Mouse (Mus musculus): Measurements from ENCODE around the gene Fshr. TPM values are rescaled to one million over a fixed set of nuclear protein-coding genes. Genes with fewer than 3 reads are reported as not detected.

Fshr gene
- polyA plus RNA-seq, 1 experiment from 2014 or later: not detected

- WGBS: 4% methylated on average over 4 of the region's 4 CpGs
- Histone ChIP-seq H3K4me3 (ENCODE audit: low read depth, low read length) (no peak overlapping the region), H3K9me3 (ENCODE audit: control insufficient read depth, low read length) (no peaks in the 10 kb centered on the region)
Measured at GRCm38 (mm10) chr17:88938153-88938681, 262.3 kb downstream of the Fshr start.

GRCm38 (mm10) chr17:88937341-88938152, 262.9 kb downstream of the Fshr start:
- DNase-seq (ENCODE audit: low spot score, missing footprints): peak; percentile 96
- Histone ChIP-seq H3K4me3 (ENCODE audit: low read depth, low read length) (no peak overlapping the region), H3K27ac (ENCODE audit: low read depth, low read length) (peak overlapping the region; percentile 72), H3K4me1 (ENCODE audit: control insufficient read depth, insufficient read depth, low read length) (peaks cover 24% of the 10 kb centered on the region), H3K9ac (ENCODE audit: low read length) (no peak overlapping the region; the same call in 1 of the 2 replicates), H3K4me2 (peak overlapping the region; percentile 17), H3K27me3 (ENCODE audit: control insufficient read depth, insufficient read depth, low read length) (no peaks in the 10 kb centered on the region), H3K36me3 (ENCODE audit: control insufficient read depth, insufficient read depth, low read length) (no peaks in the 10 kb centered on the region), H3K9me3 (ENCODE audit: control insufficient read depth, low read length) (no peaks in the 10 kb centered on the region)
- 3% methylated on average over 7 of the region's 7 CpGs for WGBS
- peak; percentile 98 for ATAC-seq (ENCODE audit: low FRiP score)

More at GRCm38 (mm10) chr17:88938153-88938681, 262.3 kb downstream of the Fshr start:
- ATAC-seq (ENCODE audit: low FRiP score) (peak; percentile 88), DNase-seq (ENCODE audit: low spot score, missing footprints) (peak; percentile 91)
- no peaks in the 10 kb centered on the region for H3K27me3 ChIP-seq (ENCODE audit: control insufficient read depth, insufficient read depth, low read length)
- no peak overlapping the region; the same call in 1 of the 2 replicates for H3K4me2 ChIP-seq
- no peak overlapping the region for H3K9ac ChIP-seq (ENCODE audit: low read length)
- no peaks in the 10 kb centered on the region for H3K36me3 ChIP-seq (ENCODE audit: control insufficient read depth, insufficient read depth, low read length)
- peak overlapping the region; percentile 72 for H3K27ac ChIP-seq (ENCODE audit: low read depth, low read length)
- peaks cover 24% of the 10 kb centered on the region for H3K4me1 ChIP-seq (ENCODE audit: control insufficient read depth, insufficient read depth, low read length)

DNA sequence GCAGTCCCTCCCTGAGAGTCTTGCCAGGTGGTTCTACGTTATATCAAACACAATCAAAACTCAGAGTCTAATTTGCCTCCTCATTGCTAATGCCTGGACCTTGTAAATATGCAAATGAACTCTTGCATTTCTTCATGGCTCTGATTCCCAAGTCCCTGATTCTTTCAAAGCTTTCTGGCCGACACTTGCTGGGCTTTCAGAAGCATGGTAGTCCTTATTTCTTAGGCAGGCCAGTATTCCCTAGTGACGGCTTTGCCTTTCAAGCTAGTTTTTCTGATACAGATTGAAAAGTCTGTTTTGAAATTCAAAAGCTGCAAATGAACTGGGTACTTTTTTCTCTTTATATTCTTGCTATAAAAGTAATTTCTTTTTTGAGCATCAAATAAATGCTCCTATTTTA, 263.5 kb downstream of the Fshr start:
- H3K4me3 ChIP-seq (ENCODE audit: low read depth, low read length): no peak overlapping the region
- no peak overlapping the region for H3K4me2 ChIP-seq
- H3K9me3 ChIP-seq (ENCODE audit: control insufficient read depth, low read length): no peaks in the 10 kb centered on the region
- H3K36me3 ChIP-seq (ENCODE audit: control insufficient read depth, insufficient read depth, low read length): no peaks in the 10 kb centered on the region
- H3K27me3 ChIP-seq (ENCODE audit: control insufficient read depth, insufficient read depth, low read length): no peaks in the 10 kb centered on the region
- ATAC-seq (ENCODE audit: low FRiP score) (no peak), DNase-seq (ENCODE audit: low spot score, missing footprints) (no peak)
- H3K27ac ChIP-seq (ENCODE audit: low read depth, low read length): peak overlapping the region; percentile 72
- 33% methylated on average over 3 of the region's 3 CpGs for WGBS
- H3K4me1 ChIP-seq (ENCODE audit: control insufficient read depth, insufficient read depth, low read length): peaks cover 24% of the 10 kb centered on the region
- H3K9ac ChIP-seq (ENCODE audit: low read length): no peak overlapping the region
